Mouse (Mus musculus) heart, embryonic 13.5 days (tissue): ENCODE measurements around the gene Tardbp. TPM values are rescaled to one million over a fixed set of nuclear protein-coding genes. Genes with fewer than 3 reads are reported as not detected.

Experiments
- ATAC-seq: fragments of 200-750 bp; cut with Nextera tagmentation; 2 replicates; pipeline ENCODE4 v1.8.0; 2017; ENCODE audit warnings: moderate TSS enrichment; ENCODE audit not compliant: insufficient number of reproducible peaks, low FRiP score, low TSS enrichment; ENCODE audit errors: extremely low read depth
- H3K27ac ChIP-seq: fragments of 300-500 bp; sonication (generic); replicated peaks from 2 replicates; pipeline ENCODE4 v1.5.1; 2015; ENCODE audit warnings: moderate library complexity, mild to moderate bottlenecking, inconsistent platforms
- H3K27me3 ChIP-seq: fragments of 300-500 bp; sonication (generic); replicated peaks from 2 replicates; pipeline ENCODE4 v1.6.1; 2015; ENCODE audit warnings: mild to moderate bottlenecking, inconsistent platforms
- H3K36me3 ChIP-seq: fragments of 300-500 bp; sonication (generic); 2 replicates; pipeline ENCODE4 v1.6.1; 2015; ENCODE audit warnings: mild to moderate bottlenecking, inconsistent platforms
- H3K4me1 ChIP-seq: fragments of 300-500 bp; sonication (generic); 2 replicates; pipeline ENCODE4 v1.6.1; 2015; ENCODE audit warnings: inconsistent platforms
- H3K4me2 ChIP-seq: fragments of 300-500 bp; sonication (generic); 2 replicates; pipeline ENCODE4 v1.6.1; 2015; ENCODE audit warnings: inconsistent platforms, mild to moderate bottlenecking, moderate library complexity
- H3K4me3 ChIP-seq: fragments of 300-500 bp; sonication (generic); 2 replicates; pipeline ENCODE4 v1.5.1; 2015; ENCODE audit warnings: moderate library complexity, mild to moderate bottlenecking, inconsistent platforms
- H3K9ac ChIP-seq: fragments of 300-500 bp; sonication (generic); 2 replicates; pipeline ENCODE4 v1.6.1; 2015; ENCODE audit warnings: inconsistent platforms, mild to moderate bottlenecking, moderate library complexity
- H3K9me3 ChIP-seq: fragments of 300-500 bp; sonication (generic); 2 replicates; pipeline ENCODE4 v1.6.1; 2016; ENCODE audit warnings: inconsistent platforms
- WGBS: fragments of 180-500 bp; shearing (Covaris S2); methylation state at CpG from one replicate; pipeline ENCODE4 v1.1.7; 2015; ENCODE audit warnings: mixed read lengths; 5-methylcytosine and 5-hydroxymethylcytosine counted together
- polyA plus RNA-seq: library from polyadenylated mRNA; unstranded; fragments of >200 nt; fragmentation: Nextera tagmentation; extraction: Ambion mirVana; gene quantifications from 2 replicates; pipeline ENCODE4 v1.2.1, GENCODE M21; 2015

Tardbp gene
- polyA plus RNA-seq, 1 experiment from 2014 or later = 170 TPM

DNA sequence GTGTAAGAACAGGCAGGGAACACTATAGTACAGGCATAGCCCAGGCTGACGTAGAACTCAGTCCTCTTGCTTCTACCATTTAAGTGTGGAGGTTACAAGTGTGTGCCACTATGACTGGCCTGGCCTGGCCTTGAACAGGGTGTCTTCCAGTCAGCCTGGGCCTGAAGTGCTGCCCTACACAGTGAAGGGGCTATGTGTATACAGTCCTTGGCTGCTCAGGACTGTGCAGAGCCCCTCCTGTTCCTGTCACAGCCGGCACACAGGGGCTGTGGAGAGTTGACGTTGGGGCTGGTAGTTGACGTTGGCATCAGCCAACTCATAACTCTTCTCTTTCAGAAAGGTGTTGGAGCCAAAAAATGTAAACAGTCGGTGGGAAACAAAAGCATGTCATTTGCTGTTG, 45.4 kb downstream of the Tardbp start:
- no peak overlapping the region for H3K4me2 ChIP-seq
- no peak for ATAC-seq
- H3K27ac ChIP-seq = no peak overlapping the region
- no peaks in the 10 kb centered on the region for H3K27me3 ChIP-seq
- no peak overlapping the region for H3K9ac ChIP-seq
- peaks cover 71% of the 10 kb centered on the region for H3K36me3 ChIP-seq
- 86% methylated on average over 5 of the region's 5 CpGs for WGBS
- peaks cover 7% of the 10 kb centered on the region for H3K4me1 ChIP-seq
- H3K4me3 ChIP-seq = no peak overlapping the region
- no peaks in the 10 kb centered on the region for H3K9me3 ChIP-seq

DNA sequence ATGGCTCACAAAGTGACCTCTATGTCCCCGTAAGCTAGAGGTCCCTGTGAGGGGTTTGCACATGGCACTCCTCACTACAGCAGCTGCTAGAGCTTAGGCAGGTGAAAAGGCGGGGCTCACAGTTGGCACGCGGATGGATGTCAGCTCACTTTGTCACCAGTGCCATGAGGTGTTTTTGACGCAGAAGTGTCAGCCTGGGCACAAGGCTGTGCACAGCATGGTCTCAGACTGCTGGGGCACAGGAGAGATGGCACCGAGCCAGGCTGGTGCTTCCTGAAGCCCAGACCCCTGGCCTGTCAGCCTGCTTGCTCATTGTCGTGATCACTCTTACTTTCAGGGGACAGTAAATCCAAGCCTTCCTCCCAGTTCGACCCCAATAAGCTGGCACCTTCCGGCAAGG, 46.1 kb downstream of the Tardbp start:
- Histone ChIP-seq H3K9ac (no peak overlapping the region), H3K9me3 (no peaks in the 10 kb centered on the region), H3K4me2 (no peak overlapping the region), H3K36me3 (peaks cover 77% of the 10 kb centered on the region), H3K27ac (no peak overlapping the region), H3K4me3 (no peak overlapping the region), H3K4me1 (peaks cover 7% of the 10 kb centered on the region), H3K27me3 (no peaks in the 10 kb centered on the region)
- 77% methylated on average over 9 of the region's 9 CpGs for WGBS
- no peak for ATAC-seq

DNA sequence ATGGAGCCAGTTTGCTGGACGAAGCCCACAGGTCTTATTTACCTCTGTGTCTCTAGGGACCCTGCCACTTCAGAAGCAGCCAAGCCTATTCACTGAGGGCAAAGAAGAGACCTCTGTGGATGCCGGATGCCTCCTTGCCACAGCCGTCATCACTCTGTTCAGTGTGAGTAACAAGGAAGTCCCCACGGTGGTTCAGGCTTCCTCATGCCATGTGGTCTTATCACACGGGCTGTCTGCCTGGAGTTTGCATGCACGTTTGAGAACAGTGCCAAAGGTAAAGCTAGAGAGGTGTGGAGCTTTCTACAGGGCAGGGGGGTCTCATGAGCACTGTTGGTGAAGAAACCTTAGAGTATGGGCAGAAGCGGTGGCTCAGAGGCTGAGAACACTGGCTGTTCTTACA, 53.6 kb downstream of the Tardbp start:
- Histone ChIP-seq H3K36me3 (peaks cover 99% of the 10 kb centered on the region), H3K9ac (no peak overlapping the region), H3K27me3 (no peaks in the 10 kb centered on the region), H3K27ac (no peak overlapping the region), H3K4me2 (no peak overlapping the region), H3K4me1 (no peaks in the 10 kb centered on the region), H3K4me3 (no peak overlapping the region), H3K9me3 (no peaks in the 10 kb centered on the region)
- 72% methylated on average over 7 of the region's 7 CpGs for WGBS
- no peak for ATAC-seq

DNA sequence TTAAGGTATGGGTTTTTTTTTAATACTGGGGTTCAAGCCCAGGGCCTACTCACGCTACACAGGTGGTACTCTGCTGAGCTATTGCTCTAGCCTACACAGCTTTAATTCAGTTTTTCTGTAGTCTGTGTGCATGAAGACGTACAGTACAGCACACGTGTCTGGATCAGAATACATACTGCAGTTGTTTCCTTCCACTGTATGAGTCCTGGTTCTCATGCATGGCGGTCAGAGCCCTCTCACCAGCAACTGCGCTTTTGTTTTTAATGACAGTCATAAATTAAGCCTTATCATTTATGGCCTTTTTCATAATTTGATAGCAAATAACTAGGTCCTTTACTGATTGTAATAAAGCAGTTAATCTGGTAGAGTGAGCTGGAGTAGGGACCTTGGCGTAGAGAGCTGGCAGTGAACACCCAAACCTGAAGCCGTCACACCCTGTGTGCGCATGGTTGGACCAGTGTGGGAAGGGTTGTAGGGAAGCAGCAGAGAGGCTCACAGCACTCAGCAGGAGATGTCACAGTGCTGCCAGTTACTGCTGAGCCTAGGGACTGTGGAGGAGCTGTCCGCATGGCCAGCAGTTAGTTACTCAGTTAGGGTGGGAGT, 56.0 kb downstream of the Tardbp start:
- Histone ChIP-seq H3K4me3 (no peak overlapping the region), H3K27me3 (no peaks in the 10 kb centered on the region), H3K4me2 (no peak overlapping the region), H3K4me1 (no peaks in the 10 kb centered on the region), H3K36me3 (peaks cover 99% of the 10 kb centered on the region), H3K9me3 (no peaks in the 10 kb centered on the region), H3K27ac (no peak overlapping the region), H3K9ac (no peak overlapping the region)
- ATAC-seq = no peak
- WGBS = 95% methylated on average over 9 of the region's 9 CpGs

DNA sequence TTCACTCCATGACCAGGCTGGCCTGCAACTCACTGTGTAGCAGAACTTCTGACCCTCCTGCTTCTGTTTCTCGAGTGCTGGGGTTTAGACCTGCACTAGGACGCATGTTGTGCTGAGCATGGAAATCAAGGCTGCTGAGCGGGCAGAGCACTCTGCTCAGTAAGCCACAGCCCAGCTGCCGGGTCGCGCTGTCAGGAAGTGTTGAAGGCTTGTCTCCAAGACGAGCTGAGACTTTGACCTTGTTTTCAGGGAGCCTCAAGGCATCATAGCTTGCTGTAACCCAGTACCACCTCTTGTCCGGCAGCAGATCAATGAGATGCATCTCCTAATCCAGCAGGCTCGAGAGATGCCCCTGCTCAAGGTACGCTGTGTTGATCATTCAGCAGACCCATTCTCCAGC, 56.7 kb downstream of the Tardbp start:
- no peak for ATAC-seq
- H3K4me2 ChIP-seq = no peak overlapping the region
- no peaks in the 10 kb centered on the region for H3K9me3 ChIP-seq
- H3K9ac ChIP-seq = no peak overlapping the region
- peaks cover 99% of the 10 kb centered on the region for H3K36me3 ChIP-seq
- no peaks in the 10 kb centered on the region for H3K27me3 ChIP-seq
- no peaks in the 10 kb centered on the region for H3K4me1 ChIP-seq
- no peak overlapping the region for H3K27ac ChIP-seq
- H3K4me3 ChIP-seq = no peak overlapping the region
- 85% methylated on average over 10 of the region's 10 CpGs for WGBS

DNA sequence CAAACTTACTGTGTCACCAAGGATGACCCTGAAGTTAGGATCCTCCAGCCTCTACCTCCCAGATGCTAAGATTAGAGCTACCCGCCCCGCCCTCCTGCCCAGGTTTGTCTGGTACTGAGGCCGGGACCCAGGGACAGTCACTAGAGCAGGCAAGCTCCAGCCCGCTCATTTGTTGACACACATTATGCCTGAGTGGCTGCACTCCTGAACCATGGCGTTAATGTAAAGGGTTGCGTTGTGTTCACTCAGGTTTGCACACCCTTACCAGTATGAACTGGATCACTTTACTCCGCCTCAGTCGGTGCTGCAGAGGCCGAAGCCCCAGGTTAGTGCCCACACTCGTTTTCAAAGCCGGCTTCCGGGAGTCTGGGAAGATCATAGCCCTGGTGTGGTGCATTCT, 63.2 kb downstream of the Tardbp start:
- H3K9me3 ChIP-seq = no peaks in the 10 kb centered on the region
- H3K4me3 ChIP-seq = no peak overlapping the region
- H3K4me2 ChIP-seq = no peak overlapping the region
- H3K27me3 ChIP-seq = no peaks in the 10 kb centered on the region
- H3K36me3 ChIP-seq = peaks cover 87% of the 10 kb centered on the region
- H3K4me1 ChIP-seq = peaks cover 4% of the 10 kb centered on the region
- no peak overlapping the region for H3K9ac ChIP-seq
- ATAC-seq = no peak
- no peak overlapping the region for H3K27ac ChIP-seq
- 91% methylated on average over 12 of the region's 12 CpGs for WGBS

DNA sequence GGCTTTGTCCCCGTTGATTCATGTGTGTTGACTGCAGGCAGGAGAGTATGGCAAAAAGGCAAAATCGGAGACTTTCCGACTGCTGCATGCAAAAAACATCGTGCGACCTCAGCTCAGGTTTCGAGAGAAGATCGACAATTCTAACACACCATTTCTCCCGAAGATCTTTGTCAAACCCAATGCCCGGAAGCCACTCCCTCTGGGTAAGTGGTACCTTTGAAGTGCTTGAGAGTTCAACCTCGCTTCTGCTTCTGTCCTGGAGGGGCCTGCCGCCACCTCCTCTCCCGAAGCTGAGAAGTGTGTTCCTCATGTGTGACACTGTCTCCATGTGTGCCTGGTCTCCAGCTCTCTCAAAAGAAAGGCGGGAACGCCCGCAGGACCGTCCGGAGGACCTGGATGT, 64.1 kb downstream of the Tardbp start:
- Histone ChIP-seq H3K9me3 (no peaks in the 10 kb centered on the region), H3K4me2 (no peak overlapping the region), H3K4me1 (peaks cover 7% of the 10 kb centered on the region), H3K27ac (no peak overlapping the region), H3K4me3 (no peak overlapping the region), H3K9ac (no peak overlapping the region), H3K27me3 (no peaks in the 10 kb centered on the region), H3K36me3 (peaks cover 78% of the 10 kb centered on the region)
- no peak for ATAC-seq
- WGBS = 90% methylated on average over 17 of the region's 17 CpGs

Other genes starting within 250 kb of the Tardbp start
- gene Ubiad1, start 182.2 kb downstream of the Tardbp start, polyA plus RNA-seq = 20.0 and 20.6 TPM in 2 replicates
- gene Mtor, start 178.4 kb downstream of the Tardbp start, polyA plus RNA-seq = 11.7 and 11.9 TPM in 2 replicates
- gene Angptl7, start 126.6 kb downstream of the Tardbp start, polyA plus RNA-seq = 9.3 and 10.4 TPM in 2 replicates
- gene Exosc10, start 68.6 kb downstream of the Tardbp start, polyA plus RNA-seq = 61.3 and 62.5 TPM in 2 replicates
- 122 and 131 TPM in 2 replicates for gene Srm, start 35.5 kb downstream of the Tardbp start, polyA plus RNA-seq
- 0.48 TPM in 1 of 2 replicates, not detected in the other for gene Masp2, start 24.5 kb downstream of the Tardbp start, polyA plus RNA-seq
- gene Gm572, start 16.3 kb upstream of the Tardbp start, polyA plus RNA-seq = 0.17 and 0.28 TPM in 2 replicates
- gene Casz1, start 177.4 kb upstream of the Tardbp start, polyA plus RNA-seq = 18.3 and 20.2 TPM in 2 replicates